Mouse (Mus musculus) megakaryocyte, embryonic 14.5 days (primary cell): Measurements from ENCODE around the gene 1700003E16Rik.

Experiments used
- FLI1 ChIP-seq: IDR thresholded peaks from 2 replicates; pipeline ENCODE4 v1.6.1; 2012; ENCODE audit warnings: low read length, inconsistent platforms, mixed read lengths
- GATA1 ChIP-seq: IDR thresholded peaks from 3 replicates; pipeline ENCODE4 v1.6.1; 2012; ENCODE audit warnings: mixed read lengths, low read length, inconsistent platforms, borderline replicate concordance

GRCm38 (mm10) chr6:83207361-83208049 lies 51.3 kb downstream of the 1700003E16Rik start:
- no peak for TF ChIP-seq GATA1
- TF ChIP-seq FLI1: no peak
